Mouse (Mus musculus) hindbrain, embryonic 14.5 days (tissue): ENCODE measurements around the gene Tgm1. TPM values are rescaled to one million over a fixed set of nuclear protein-coding genes. Genes with fewer than 3 reads are reported as not detected.

Experiments used
- ATAC-seq: fragments of 200-750 bp; cut with Nextera tagmentation; 2 replicates; pipeline ENCODE4 v1.8.0; 2017; ENCODE audit warnings: moderate number of reproducible peaks, mild to moderate bottlenecking, moderate TSS enrichment, moderate library complexity; ENCODE audit not compliant: low FRiP score
- DNase-seq: peaks from one replicate; pipeline ENCODE4 v3.0.0-alpha.2; 2015; ENCODE audit warnings: low spot score
- H3K27ac ChIP-seq: fragments of 300-500 bp; sonication (generic); 2 replicates; pipeline ENCODE4 v1.5.1; 2014; ENCODE audit warnings: mild to moderate bottlenecking, moderate library complexity
- H3K27me3 ChIP-seq: fragments of 300-500 bp; sonication (generic); 2 replicates; pipeline ENCODE4 v1.6.1; 2014; ENCODE audit warnings: mild to moderate bottlenecking, low read length, mixed read lengths; ENCODE audit not compliant: control insufficient read depth, insufficient read depth
- H3K36me3 ChIP-seq: fragments of 300-500 bp; sonication (generic); replicated peaks from 2 replicates; pipeline ENCODE4 v1.6.1; 2014; ENCODE audit not compliant: control insufficient read depth, insufficient read depth
- H3K4me1 ChIP-seq: fragments of 300-500 bp; sonication (generic); replicated peaks from 2 replicates; pipeline ENCODE4 v1.6.1; 2014; ENCODE audit warnings: antibody characterized with exemption, low read length, mixed read lengths; ENCODE audit not compliant: control insufficient read depth, insufficient read depth
- H3K4me2 ChIP-seq: fragments of 300-500 bp; sonication (generic); replicated peaks from 2 replicates; pipeline ENCODE4 v1.6.1; 2014; ENCODE audit warnings: mild to moderate bottlenecking, moderate library complexity
- H3K4me3 ChIP-seq: fragments of 300-500 bp; sonication (generic); replicated peaks from 2 replicates; pipeline ENCODE4 v1.5.1; 2014; ENCODE audit warnings: mild to moderate bottlenecking, low read length
- H3K9ac ChIP-seq: fragments of 300-500 bp; sonication (generic); 2 replicates; pipeline ENCODE4 v1.6.1; 2014
- H3K9me3 ChIP-seq: fragments of 300-500 bp; sonication (generic); 2 replicates; pipeline ENCODE4 v1.6.1; 2016; ENCODE audit warnings: low read length; ENCODE audit not compliant: control insufficient read depth
- WGBS: fragments of 180-500 bp; shearing (Covaris S2); extraction: QIAGEN DNeasy Blood & Tissue Kit; methylation state at CpG from one replicate; pipeline ENCODE4 v1.1.7; 2014; 5-methylcytosine and 5-hydroxymethylcytosine counted together
- polyA plus RNA-seq: library from polyadenylated mRNA; unstranded; fragments of >200 nt; fragmentation: Nextera tagmentation; extraction: Ambion mirVana; gene quantifications from 2 replicates; pipeline ENCODE4 v1.2.1, GENCODE M21; 2014

The Tgm1 gene
- polyA plus RNA-seq, 1 experiment from 2014 or later = 0.25 TPM

DNA sequence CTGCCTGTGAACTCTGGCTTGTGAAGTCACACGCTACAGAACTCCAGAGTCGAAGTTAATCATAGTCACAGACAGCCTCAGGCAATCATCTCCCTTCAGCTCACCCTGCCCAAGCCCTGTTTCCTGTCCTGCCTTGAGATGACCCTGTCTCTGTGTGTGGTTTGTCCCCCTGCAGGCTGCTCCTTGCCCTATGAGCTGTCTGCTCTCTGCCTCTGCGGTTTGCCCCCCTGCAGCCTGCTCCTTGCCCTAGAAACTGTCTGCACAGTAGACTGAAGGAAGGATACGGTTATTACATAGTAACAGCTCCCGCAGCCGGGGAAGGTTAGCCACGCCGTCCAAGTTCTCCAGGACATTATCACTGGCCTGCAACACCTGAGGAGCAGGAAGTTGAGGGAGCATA is 3.2 kb upstream of the Tgm1 start:
- peaks cover 7% of the 10 kb centered on the region; the same call in 1 of the 2 replicates for H3K4me1 ChIP-seq
- DNase-seq = no peak
- H3K9me3 ChIP-seq = no peaks in the 10 kb centered on the region
- WGBS = 89% methylated on average over 8 of the region's 8 CpGs
- no peak overlapping the region for H3K4me2 ChIP-seq
- peaks cover 39% of the 10 kb centered on the region for H3K36me3 ChIP-seq
- no peak for ATAC-seq
- H3K27ac ChIP-seq = no peak overlapping the region
- H3K27me3 ChIP-seq = peaks cover 11% of the 10 kb centered on the region; the same call in 1 of the 2 replicates
- no peak overlapping the region for H3K4me3 ChIP-seq
- no peak overlapping the region for H3K9ac ChIP-seq

DNA sequence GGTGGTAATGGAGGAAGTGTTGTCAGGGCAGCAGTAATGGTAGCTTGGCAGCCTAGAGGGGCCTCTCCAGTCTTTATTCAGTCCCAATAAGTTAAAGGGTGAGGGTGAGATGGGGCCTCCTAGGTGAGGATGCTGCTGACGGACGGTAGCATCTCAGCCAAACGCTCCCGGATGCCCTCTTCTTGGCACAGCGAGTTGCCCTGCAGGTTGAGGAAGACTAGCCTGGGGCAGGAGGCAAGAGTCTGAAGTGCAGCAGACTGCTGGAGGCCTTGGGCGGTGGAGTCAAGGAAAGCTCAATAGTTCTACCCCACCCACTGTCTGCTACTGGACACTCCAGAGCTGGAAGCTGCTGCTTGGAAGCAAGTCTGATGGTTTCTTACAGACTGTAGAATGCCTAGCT is 2.5 kb upstream of the Tgm1 start:
- no peak for DNase-seq
- WGBS = 95% methylated on average over 6 of the region's 6 CpGs
- Histone ChIP-seq H3K27ac (no peak overlapping the region), H3K36me3 (peaks cover 39% of the 10 kb centered on the region), H3K9me3 (no peaks in the 10 kb centered on the region), H3K9ac (no peak overlapping the region), H3K4me3 (no peak overlapping the region), H3K27me3 (peaks cover 11% of the 10 kb centered on the region; the same call in 1 of the 2 replicates), H3K4me2 (no peak overlapping the region), H3K4me1 (peaks cover 5% of the 10 kb centered on the region; the same call in 1 of the 2 replicates)
- ATAC-seq = no peak

DNA sequence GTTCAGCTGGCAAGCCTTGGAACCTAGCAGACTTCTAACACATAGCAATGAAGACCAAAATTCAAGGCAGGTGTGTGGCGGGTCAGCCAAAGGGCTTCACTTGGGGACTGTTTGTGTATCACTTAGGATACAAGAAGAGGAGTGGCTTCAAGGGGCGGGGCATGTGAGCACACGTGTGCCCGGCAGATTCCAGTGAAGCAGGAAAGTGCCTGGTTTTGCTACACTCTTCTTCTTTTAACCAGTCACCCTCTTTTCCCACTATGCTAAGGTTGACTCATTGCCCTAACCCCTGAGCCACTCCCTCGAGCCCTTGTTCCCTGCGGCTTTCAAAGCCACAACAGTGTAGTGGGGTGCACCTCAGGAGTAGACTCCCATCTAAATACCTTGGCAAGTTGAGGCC is 1.2 kb upstream of the Tgm1 start:
- Histone ChIP-seq H3K9ac (no peak overlapping the region), H3K27ac (no peak overlapping the region), H3K36me3 (peaks cover 36% of the 10 kb centered on the region), H3K4me3 (no peak overlapping the region), H3K4me2 (no peak overlapping the region), H3K27me3 (peaks cover 11% of the 10 kb centered on the region; the same call in 1 of the 2 replicates), H3K9me3 (no peaks in the 10 kb centered on the region), H3K4me1 (no peaks in the 10 kb centered on the region)
- DNase-seq (no peak), ATAC-seq (no peak)
- WGBS = 47% methylated on average over 6 of the region's 6 CpGs

DNA sequence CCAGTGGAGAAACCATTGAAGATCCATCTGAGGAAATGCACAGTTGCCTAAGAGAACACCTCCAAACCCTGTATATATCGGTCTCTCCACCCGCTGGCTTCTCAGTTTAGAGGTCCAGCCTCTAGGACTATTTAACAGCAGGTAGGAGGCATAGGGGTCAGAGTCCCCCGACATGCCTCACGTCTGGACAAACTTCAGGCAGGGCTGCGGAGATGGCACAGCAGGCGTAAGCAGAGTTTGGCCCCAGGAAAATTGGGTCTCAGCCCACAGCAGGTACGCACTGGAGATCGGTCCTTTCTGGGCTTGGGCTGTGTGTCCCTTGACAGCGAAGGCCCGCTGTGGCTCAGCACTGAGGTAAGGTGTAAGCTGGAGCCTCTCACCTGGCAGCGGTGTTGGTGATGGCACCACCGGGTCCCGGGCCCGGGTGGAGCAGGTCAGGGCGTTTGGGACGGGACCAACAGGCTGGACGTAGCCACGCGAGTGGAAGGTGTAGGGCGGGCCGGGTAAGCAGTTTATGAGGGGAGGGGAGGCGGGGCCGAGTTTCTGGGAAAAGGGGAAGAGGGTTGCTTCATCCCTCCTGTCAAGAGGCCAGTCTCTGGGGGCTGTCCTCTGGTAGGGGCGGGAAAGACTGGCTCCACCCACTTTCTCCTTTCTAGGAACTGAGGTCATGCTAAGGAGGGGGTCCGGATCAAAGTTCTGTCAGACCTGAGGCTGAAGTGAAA is 558 bp downstream of the Tgm1 start:
- Histone ChIP-seq H3K4me2 (no peak overlapping the region), H3K27me3 (peaks cover 11% of the 10 kb centered on the region; the same call in 1 of the 2 replicates), H3K4me1 (no peaks in the 10 kb centered on the region), H3K9me3 (no peaks in the 10 kb centered on the region), H3K27ac (no peak overlapping the region), H3K36me3 (peaks cover 22% of the 10 kb centered on the region), H3K4me3 (no peak overlapping the region), H3K9ac (no peak overlapping the region)
- DNase-seq (no peak), ATAC-seq (no peak)
- WGBS = 16% methylated on average over 25 of the region's 25 CpGs

DNA sequence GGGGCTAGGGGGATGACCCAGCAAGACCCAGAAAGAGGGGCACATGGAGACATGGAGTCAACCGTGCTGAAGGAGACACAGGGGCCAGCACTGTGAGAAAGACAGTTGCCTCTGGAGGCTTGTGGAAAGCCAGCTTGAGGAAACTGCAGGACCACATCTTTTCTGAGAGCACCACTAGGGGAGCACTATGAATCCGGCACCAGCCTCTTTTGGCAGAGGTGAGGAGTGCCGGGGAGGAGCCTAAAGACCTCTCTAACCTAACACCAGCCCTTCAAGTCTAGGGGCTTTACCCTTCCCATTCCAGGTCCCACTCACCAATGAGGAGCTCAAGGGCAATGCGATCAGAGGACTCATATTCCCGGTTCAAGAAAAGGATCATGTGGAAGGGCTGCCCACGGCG is 1.9 kb downstream of the Tgm1 start:
- Histone ChIP-seq H3K4me1 (no peaks in the 10 kb centered on the region), H3K36me3 (peaks cover 8% of the 10 kb centered on the region), H3K27me3 (peaks cover 11% of the 10 kb centered on the region; the same call in 1 of the 2 replicates), H3K9me3 (no peaks in the 10 kb centered on the region), H3K9ac (no peak overlapping the region), H3K27ac (no peak overlapping the region), H3K4me2 (no peak overlapping the region), H3K4me3 (no peak overlapping the region)
- ATAC-seq = no peak
- 80% methylated on average over 7 of the region's 7 CpGs for WGBS
- DNase-seq = no peak

DNA sequence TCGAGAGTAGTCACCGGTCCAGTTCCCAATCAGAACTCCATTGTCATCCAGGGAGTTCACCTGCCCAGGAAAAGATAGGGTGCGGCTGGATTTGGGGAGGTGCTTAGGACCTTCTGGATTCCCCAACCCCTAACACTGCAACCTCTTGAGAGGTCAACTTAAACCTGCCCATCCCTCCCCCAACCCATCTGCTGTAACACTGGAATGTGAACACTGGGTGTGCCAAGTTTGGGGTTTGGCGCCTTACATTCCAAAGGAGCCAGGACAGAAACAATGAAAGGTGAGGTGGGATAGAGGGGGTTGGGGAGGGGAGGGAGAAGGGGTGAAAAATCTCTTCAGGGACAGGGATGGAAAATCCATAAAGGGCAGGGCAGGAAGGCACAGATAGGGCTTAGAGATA is 4.2 kb downstream of the Tgm1 start:
- no peaks in the 10 kb centered on the region for H3K36me3 ChIP-seq
- H3K27me3 ChIP-seq = peaks cover 11% of the 10 kb centered on the region; the same call in 1 of the 2 replicates
- ATAC-seq = 0 out of 2 replicates have a peak, but pooled peaks have one; percentile 7
- H3K9ac ChIP-seq = no peak overlapping the region
- no peak overlapping the region for H3K4me3 ChIP-seq
- H3K4me2 ChIP-seq = no peak overlapping the region
- H3K27ac ChIP-seq = no peak overlapping the region
- no peaks in the 10 kb centered on the region for H3K4me1 ChIP-seq
- DNase-seq = no peak
- no peaks in the 10 kb centered on the region for H3K9me3 ChIP-seq
- 86% methylated on average over 4 of the region's 4 CpGs for WGBS

DNA sequence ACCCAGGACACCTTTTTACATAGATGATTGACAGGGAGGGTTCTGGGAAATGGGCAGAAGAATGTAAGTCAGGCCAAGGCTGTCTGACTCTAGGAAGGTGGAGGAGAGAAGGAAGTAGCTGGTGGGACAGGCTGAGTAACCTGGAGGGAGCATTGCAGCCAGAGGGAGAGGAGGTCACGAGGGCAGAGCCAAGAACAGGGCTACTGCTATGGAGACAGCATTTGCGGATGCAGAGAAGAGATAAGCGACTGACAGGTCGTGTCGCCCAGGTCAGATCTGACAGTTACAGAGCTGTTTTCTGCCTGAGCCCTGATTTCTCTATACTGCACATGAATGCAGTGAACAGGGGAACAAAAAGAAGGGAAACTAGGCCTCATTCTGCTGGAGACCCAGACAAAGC is 6.3 kb downstream of the Tgm1 start:
- WGBS = 85% methylated on average over 5 of the region's 5 CpGs
- no peaks in the 10 kb centered on the region for H3K36me3 ChIP-seq
- ATAC-seq (no peak), DNase-seq (no peak)
- no peaks in the 10 kb centered on the region for H3K9me3 ChIP-seq
- no peak overlapping the region for H3K4me2 ChIP-seq
- H3K4me1 ChIP-seq = no peaks in the 10 kb centered on the region
- no peak overlapping the region for H3K27ac ChIP-seq
- H3K4me3 ChIP-seq = no peak overlapping the region
- no peak overlapping the region for H3K9ac ChIP-seq
- no peaks in the 10 kb centered on the region for H3K27me3 ChIP-seq

DNA sequence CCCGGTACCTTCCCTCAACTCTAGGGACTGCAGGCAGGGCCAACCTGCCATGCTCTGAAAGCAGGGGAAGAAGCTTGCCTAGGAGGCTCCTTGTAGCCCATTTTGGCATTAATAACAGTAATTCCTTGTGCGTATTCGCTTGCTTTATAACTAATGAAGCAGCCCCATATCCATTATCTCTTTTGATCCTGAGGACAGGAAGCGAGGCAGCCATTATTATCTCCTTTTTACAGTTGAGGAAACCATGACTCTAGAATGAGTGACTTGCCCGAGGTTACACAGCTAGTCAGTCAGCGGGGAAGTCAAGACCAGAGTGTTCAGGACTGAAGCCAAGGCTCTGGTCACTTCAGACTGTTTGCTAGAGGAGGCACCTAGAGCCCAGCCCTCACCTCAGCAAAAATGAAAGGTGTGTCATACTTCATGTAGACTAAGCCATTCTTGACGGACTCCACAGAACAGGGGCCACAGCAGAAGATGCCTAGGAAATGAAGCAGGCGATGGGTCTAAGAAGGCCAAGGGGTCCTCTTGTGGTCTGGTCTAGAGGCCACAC is 7.6 kb downstream of the Tgm1 start:
- DNase-seq = no peak
- H3K36me3 ChIP-seq = no peaks in the 10 kb centered on the region
- H3K4me1 ChIP-seq = no peaks in the 10 kb centered on the region
- no peaks in the 10 kb centered on the region for H3K9me3 ChIP-seq
- ATAC-seq = no peak
- H3K4me3 ChIP-seq = no peak overlapping the region
- H3K4me2 ChIP-seq = no peak overlapping the region
- WGBS = 92% methylated on average over 8 of the region's 8 CpGs
- H3K27ac ChIP-seq = no peak overlapping the region
- H3K27me3 ChIP-seq = no peaks in the 10 kb centered on the region
- no peak overlapping the region for H3K9ac ChIP-seq

DNA sequence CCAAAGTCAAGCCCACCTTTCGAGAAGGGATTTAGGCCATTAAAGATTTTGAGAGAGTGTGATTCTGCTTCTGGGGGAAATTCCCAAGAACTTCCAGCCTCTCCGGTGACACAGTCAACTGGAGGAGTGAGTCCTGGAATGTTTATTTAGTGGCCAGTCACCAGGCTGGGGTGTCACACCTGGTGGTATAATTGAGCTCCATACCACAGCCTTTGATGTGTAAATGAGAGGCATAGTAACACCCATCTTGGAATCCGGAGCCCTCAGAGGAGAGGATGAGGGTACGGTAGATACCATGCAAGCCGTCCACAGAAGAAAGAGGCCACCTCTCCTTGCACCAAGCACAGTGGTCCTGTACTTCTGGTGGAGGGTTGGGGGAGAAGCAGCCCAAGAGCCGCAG is 11.0 kb downstream of the Tgm1 start:
- H3K27me3 ChIP-seq = no peaks in the 10 kb centered on the region
- no peak overlapping the region for H3K27ac ChIP-seq
- no peaks in the 10 kb centered on the region for H3K36me3 ChIP-seq
- no peaks in the 10 kb centered on the region for H3K9me3 ChIP-seq
- H3K4me2 ChIP-seq = no peak overlapping the region
- H3K4me3 ChIP-seq = no peak overlapping the region
- H3K4me1 ChIP-seq = no peaks in the 10 kb centered on the region
- no peak for ATAC-seq
- H3K9ac ChIP-seq = no peak overlapping the region
- 68% methylated on average over 6 of the region's 6 CpGs for WGBS
- no peak for DNase-seq
